Mouse (Mus musculus) ES-E14 (cell line): ENCODE results near the gene Itga9.

Experiments
- CHD2 ChIP-seq: IDR thresholded peaks from 2 replicates; pipeline ENCODE4 v1.6.1; 2014; ENCODE audit warnings: mild to moderate bottlenecking, low read depth, low read length, inconsistent platforms
- HCFC1 ChIP-seq: IDR thresholded peaks from 2 replicates; pipeline ENCODE4 v1.6.1; 2012; ENCODE audit warnings: low read length, inconsistent platforms, borderline replicate concordance; ENCODE audit not compliant: insufficient read depth
- MAFK ChIP-seq: IDR thresholded peaks from 2 replicates; pipeline ENCODE4 v1.6.1; 2014; ENCODE audit warnings: mild to moderate bottlenecking, low read depth, low read length, inconsistent platforms; ENCODE audit not compliant: insufficient read depth
- ZC3H11A ChIP-seq: IDR thresholded peaks from 2 replicates; pipeline ENCODE4 v1.6.1; 2012; ENCODE audit warnings: low read depth, mild to moderate bottlenecking, inconsistent platforms, low read length, borderline replicate concordance
- ZNF384 ChIP-seq: IDR thresholded peaks from 2 replicates; pipeline ENCODE4 v1.6.1; 2012; ENCODE audit warnings: low read depth, low read length, inconsistent platforms

GRCm38 (mm10) chr9:118913048-118913447 is 306.6 kb downstream of the Itga9 start:
- TF ChIP-seq ZNF384 (no peak), CHD2 (no peak), HCFC1 (no peak), MAFK (no peak), ZC3H11A (no peak)
